Mouse (Mus musculus) MEL (cell line): Measurements from ENCODE around the gene Ifitm6. TPM values are rescaled to one million over a fixed set of nuclear protein-coding genes. Genes with fewer than 3 reads are reported as not detected.
"Not testable (repeated sequence)": the region's sequence is repeated elsewhere in the genome, so short reads cannot be mapped to it uniquely, and the experiment has no call there.

Experiments
- DNase-seq: peaks from one replicate; pipeline ENCODE4 v3.0.0; 2011; ENCODE audit warnings: low read depth, low spot score
- H3K27ac ChIP-seq: 2 replicates; pipeline ENCODE4 v1.5.1; 2012; ENCODE audit warnings: low read depth, mild to moderate bottlenecking, control low read depth, low read length, moderate library complexity; ENCODE audit not compliant: control insufficient read depth
- H3K27me3 ChIP-seq, 2 experiments: fragments of 150-350 bp in 1 of 2; sonication (generic) in 1 of 2; 2 replicates each; pipeline ENCODE4 v1.6.1; 2012; ENCODE audit warnings: low read length in 2 of 2, mild to moderate bottlenecking in 2 of 2, improper control_type of control experiment in 1 of 2, moderate library complexity in 1 of 2; ENCODE audit not compliant: insufficient read depth in 2 of 2, control insufficient read depth in 1 of 2
- H3K36me3 ChIP-seq, 2 experiments: 2 replicates each; pipeline ENCODE4 v1.6.1; 2012 to 2014; ENCODE audit warnings: low read length in 2 of 2, improper control_type of control experiment in 1 of 2, inconsistent platforms in 1 of 2, mild to moderate bottlenecking in 1 of 2; ENCODE audit not compliant: insufficient read depth in 2 of 2, control insufficient read depth in 1 of 2
- H3K4me1 ChIP-seq, 2 experiments: fragments of 150-350 bp in 1 of 2; sonication (generic) in 1 of 2; 2 replicates each; pipeline ENCODE4 v1.6.1; 2012; ENCODE audit warnings: low read length in 2 of 2, improper control_type of control experiment in 1 of 2, mild to moderate bottlenecking in 1 of 2; ENCODE audit not compliant: insufficient read depth in 2 of 2, control insufficient read depth in 1 of 2
- H3K4me3 ChIP-seq, 2 experiments: fragments of 150-350 bp in 1 of 2; sonication (generic) in 1 of 2; 2 replicates each; pipeline ENCODE4 v1.5.1; 2012; ENCODE audit warnings: low read depth in 2 of 2, low read length in 2 of 2, mild to moderate bottlenecking in 2 of 2, moderate library complexity in 2 of 2, control low read depth in 1 of 2, improper control_type of control experiment in 1 of 2; ENCODE audit not compliant: control insufficient read depth in 1 of 2, insufficient read depth in 1 of 2
- H3K79me2 ChIP-seq: 2 replicates; pipeline ENCODE4 v1.6.1; 2012; ENCODE audit warnings: mild to moderate bottlenecking, low read length, moderate library complexity; ENCODE audit not compliant: control insufficient read depth, poor library complexity, insufficient read depth
- H3K9ac ChIP-seq: 2 replicates; pipeline ENCODE4 v1.6.1; 2012; ENCODE audit warnings: low read depth, mild to moderate bottlenecking, control low read depth, low read length, moderate library complexity; ENCODE audit not compliant: control insufficient read depth, poor library complexity, severe bottlenecking
- H3K9me3 ChIP-seq: fragments of 150-350 bp; sonication (generic); replicated peaks from 2 replicates; pipeline ENCODE4 v1.6.1; 2012; ENCODE audit warnings: mild to moderate bottlenecking, low read length, improper control_type of control experiment, moderate library complexity; ENCODE audit not compliant: insufficient read depth
- BHLHE40 ChIP-seq: IDR thresholded peaks from 2 replicates; pipeline ENCODE4 v1.6.1; 2012; ENCODE audit warnings: low read depth, mild to moderate bottlenecking, inconsistent platforms, low read length, improper control_type of control experiment, borderline replicate concordance
- CHD2 ChIP-seq: IDR thresholded peaks from 2 replicates; pipeline ENCODE4 v1.6.1; 2011; ENCODE audit warnings: low read length, improper control_type of control experiment
- E2F4 ChIP-seq: IDR thresholded peaks from 2 replicates; pipeline ENCODE4 v1.6.1; 2011; ENCODE audit warnings: low read depth, low read length, improper control_type of control experiment, borderline replicate concordance
- ELF1 ChIP-seq: IDR thresholded peaks from 2 replicates; pipeline ENCODE4 v1.6.1; 2014; ENCODE audit warnings: low read depth, mild to moderate bottlenecking, inconsistent platforms, low read length, improper control_type of control experiment, moderate library complexity
- EP300 ChIP-seq, 2 experiments: IDR thresholded peaks; 2 replicates each; pipeline ENCODE4 v1.6.1; 2011; ENCODE audit warnings: improper control_type of control experiment in 2 of 2, low read length in 2 of 2, low read depth in 1 of 2, mild to moderate bottlenecking in 1 of 2
- HCFC1 ChIP-seq: IDR thresholded peaks from 2 replicates; pipeline ENCODE4 v1.6.1; 2012; ENCODE audit warnings: low read depth, mild to moderate bottlenecking, inconsistent platforms, low read length, improper control_type of control experiment, moderate library complexity
- MEF2A ChIP-seq: IDR thresholded peaks from 2 replicates; pipeline ENCODE4 v1.6.1; 2014; ENCODE audit warnings: low read depth, mild to moderate bottlenecking, inconsistent platforms, low read length, improper control_type of control experiment; ENCODE audit not compliant: poor library complexity, insufficient replicate concordance, severe bottlenecking; ENCODE audit errors: extremely low read depth
- TAL1 ChIP-seq: IDR thresholded peaks from 2 replicates; pipeline ENCODE4 v1.6.1; 2012; ENCODE audit warnings: mild to moderate bottlenecking, inconsistent platforms, low read length, moderate library complexity, mixed read lengths
- TBP ChIP-seq: IDR thresholded peaks from 2 replicates; pipeline ENCODE4 v1.8.0; 2011; ENCODE audit warnings: low read depth, low read length, improper control_type of control experiment
- USF2 ChIP-seq, 2 experiments: IDR thresholded peaks; 2 replicates each; pipeline ENCODE4 v1.6.1; 2011 to 2012; ENCODE audit warnings: improper control_type of control experiment in 2 of 2, low read length in 2 of 2, borderline replicate concordance in 1 of 2, inconsistent platforms in 1 of 2, low read depth in 1 of 2, mild to moderate bottlenecking in 1 of 2; ENCODE audit not compliant: insufficient read depth in 1 of 2
- ZC3H11A ChIP-seq: IDR thresholded peaks from 2 replicates; pipeline ENCODE4 v1.6.1; 2012; ENCODE audit warnings: low read depth, mild to moderate bottlenecking, inconsistent platforms, low read length, improper control_type of control experiment
- ZKSCAN1 ChIP-seq: IDR thresholded peaks from 2 replicates; pipeline ENCODE4 v1.6.1; 2012; ENCODE audit warnings: low read depth, mild to moderate bottlenecking, inconsistent platforms, low read length, improper control_type of control experiment, moderate library complexity
- ZMIZ1 ChIP-seq: IDR thresholded peaks from 2 replicates; pipeline ENCODE4 v1.6.1; 2012; ENCODE audit warnings: low read depth, mild to moderate bottlenecking, inconsistent platforms, low read length, improper control_type of control experiment, moderate library complexity
- ZNF384 ChIP-seq: IDR thresholded peaks from 2 replicates; pipeline ENCODE4 v1.6.1; 2012; ENCODE audit warnings: low read depth, mild to moderate bottlenecking, inconsistent platforms, low read length, improper control_type of control experiment
- polyA plus RNA-seq, 2 experiments: library from polyadenylated mRNA; stranded (reverse) in 1 of 2; unstranded in 1 of 2; fragments of >175 nt in 1 of 2; fragments of >200 nt in 1 of 2; gene quantifications; 2 replicates each; pipeline versions ENCODE4 v1.2.1 to v1.2.4; 2012; ENCODE audit warnings: low replicate concordance in 2 of 2, low read depth in 1 of 2; ENCODE audit not compliant: insufficient read length in 2 of 2, insufficient read depth in 1 of 2, missing spikeins in 1 of 2
- total RNA-seq: library from RNA; depleted of rRNA; stranded (reverse); fragments of 300-350 nt; gene quantifications from 2 replicates; pipeline ENCODE4 v1.2.3, GENCODE M21; 2012

Ifitm6 gene
- total and polyA plus RNA-seq, 3 experiments: not detected

DNA sequence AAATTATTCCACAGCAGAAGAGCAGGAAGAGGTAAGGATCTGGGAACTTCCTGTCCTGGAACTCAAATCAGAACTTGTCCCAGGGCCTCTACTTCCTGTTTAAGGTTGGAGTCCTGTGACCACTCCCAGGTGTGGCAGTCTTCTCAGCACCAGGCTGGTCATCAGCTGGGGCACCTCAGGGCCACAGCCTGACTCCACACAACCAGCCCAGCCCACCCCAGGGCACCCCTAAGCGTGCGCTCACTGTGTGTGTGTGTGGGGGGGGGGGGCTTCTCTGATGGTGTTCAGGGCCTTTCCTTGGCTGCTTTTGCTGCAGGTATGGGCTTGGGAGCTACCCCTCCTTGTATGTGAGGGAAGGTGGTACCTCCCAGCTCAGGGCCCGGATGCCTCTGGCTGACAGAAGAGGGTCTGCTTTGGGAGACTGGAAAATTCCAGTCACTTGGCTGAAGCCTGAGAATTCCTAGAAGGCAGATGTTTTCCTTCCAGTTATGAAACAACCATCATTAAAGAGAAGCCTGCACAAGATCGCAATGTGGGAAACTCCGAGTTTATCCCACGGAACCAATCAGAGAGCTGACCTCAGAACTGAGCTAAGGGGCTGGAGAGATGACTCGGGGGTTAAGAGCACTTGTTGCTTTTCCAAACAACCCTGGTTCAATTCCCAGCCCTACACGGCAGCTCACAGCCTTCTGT lies 46.1 kb downstream of the Ifitm6 start:
- Histone ChIP-seq H3K9ac (no peak overlapping the region), H3K4me3 (no peak overlapping the region), H3K4me1 (no peaks in the 10 kb centered on the region), H3K9me3 (no peaks in the 10 kb centered on the region), H3K27me3 (peaks cover 0 to 2% of the 10 kb centered on the region in 2 experiments; a peak in 3 of 4 replicates), H3K27ac (no peak overlapping the region), H3K36me3 (no peaks in the 10 kb centered on the region), H3K79me2 (no peaks in the 10 kb centered on the region)
- TF ChIP-seq USF2 (IDR thresholded peaks at IDR 0.05; ENCODE audit: borderline replicate concordance in 1 of 2, insufficient read depth in 1 of 2, low read depth in 1 of 2, low read length in 2 of 2): no peak
- TF ChIP-seq ZNF384: no peak
- TF ChIP-seq BHLHE40: no peak
- no peak for TF ChIP-seq HCFC1
- TF ChIP-seq ZC3H11A: no peak
- no peak for TF ChIP-seq TAL1
- no peak for TF ChIP-seq EP300 (IDR thresholded peaks at IDR 0.05; ENCODE audit: low read depth in 1 of 2, low read length in 2 of 2)
- no peak for TF ChIP-seq MEF2A
- TF ChIP-seq ZKSCAN1: no peak
- TF ChIP-seq CHD2: no peak
- no peak for TF ChIP-seq ELF1
- DNase-seq: no peak

DNA sequence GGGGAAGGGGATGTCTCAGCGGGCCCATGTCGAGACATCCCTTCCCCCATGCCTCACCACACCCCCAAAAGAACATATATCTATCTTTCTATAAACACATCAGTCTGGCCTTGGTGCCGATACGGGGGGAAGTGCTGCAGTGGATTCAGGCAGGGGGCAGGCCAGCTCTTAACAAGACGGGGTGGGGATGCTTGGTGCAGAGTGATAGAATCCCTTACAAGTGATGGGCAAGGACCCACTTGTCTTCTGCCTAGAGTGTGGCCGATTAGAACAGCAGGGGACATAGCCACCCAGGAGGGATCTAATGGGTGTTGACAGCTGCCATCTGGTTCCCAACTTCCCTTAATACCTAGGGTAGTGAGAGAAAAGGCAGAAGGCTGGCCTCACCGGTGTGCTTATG lies 46.8 kb downstream of the Ifitm6 start:
- Histone ChIP-seq H3K36me3 (no peaks in the 10 kb centered on the region), H3K4me1 (no peaks in the 10 kb centered on the region), H3K27ac (no peak overlapping the region), H3K9ac (no peak overlapping the region), H3K4me3 (no peak overlapping the region), H3K79me2 (no peaks in the 10 kb centered on the region), H3K27me3 (peaks cover 0 to 2% of the 10 kb centered on the region in 2 experiments; a peak in 3 of 4 replicates), H3K9me3 (no peaks in the 10 kb centered on the region)
- DNase-seq: no peak
- TF ChIP-seq ZMIZ1 (no peak), HCFC1 (no peak), TBP (no peak), E2F4 (no peak)

DNA sequence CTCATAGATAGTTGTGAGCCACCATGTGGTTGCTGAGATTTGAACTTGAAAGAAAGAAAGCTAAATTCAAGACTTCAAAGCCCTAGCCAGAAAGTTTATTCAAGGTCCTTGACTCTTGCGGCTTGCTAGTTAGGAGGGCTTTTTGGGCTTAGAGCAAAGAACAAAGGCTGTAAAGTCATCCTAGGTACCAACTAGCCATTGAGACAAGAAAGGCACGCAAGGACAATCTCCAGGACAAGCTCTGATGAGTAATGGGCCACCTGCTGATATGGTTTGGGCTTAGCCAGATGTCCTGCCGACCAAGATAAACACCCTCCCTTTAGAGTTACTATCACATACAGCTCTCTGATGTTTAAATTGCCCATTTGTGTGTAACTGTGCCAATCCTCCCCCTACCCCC lies 49.0 kb downstream of the Ifitm6 start:
- H3K79me2 ChIP-seq, H3K9ac ChIP-seq, H3K36me3 ChIP-seq, H3K4me1 ChIP-seq, H3K27me3 ChIP-seq, H3K9me3 ChIP-seq, H3K27ac ChIP-seq, H3K4me3 ChIP-seq, DNase-seq: not testable (repeated sequence)
